Mouse (Mus musculus) liver, adult 2 months (tissue): ENCODE data around the gene Myo1d.

Experiments used
- CTCF ChIP-seq: fragments of 200-500 bp; IDR thresholded peaks from 2 replicates; pipeline ENCODE4 v1.5.1; 2011; ENCODE audit warnings: low read depth, low read length, control low read depth
- POLR2A ChIP-seq: fragments of 200-500 bp; IDR thresholded peaks from 2 replicates; pipeline ENCODE4 v1.6.1; 2011; ENCODE audit warnings: low read length, control low read depth; ENCODE audit not compliant: insufficient read depth; ENCODE audit errors: extremely low read depth

GRCm38 (mm10) chr11:80505581-80505980, 274.2 kb downstream of the Myo1d start:
- TF ChIP-seq CTCF, result no peak
- no peak for TF ChIP-seq POLR2A
